Mouse (Mus musculus): Measurements from ENCODE around the gene Cox8a.

Gene Cox8a

GRCm38 (mm10) chr19:7217162-7217925 lies at the start of gene Cox8a:
Gene Cox8a (minus strand): TSS chr19:7217616.
- peak; percentile 96 to 97 for DNase-seq

GRCm38 (mm10) chr19:7266421-7266831 lies 49.0 kb upstream of the Cox8a start:
- DNase-seq, result no peak

GRCm38 (mm10) chr19:7265478-7266191 lies 48.2 kb upstream of the Cox8a start:
- DNase-seq, result peak in 1 of 2 experiments; percentile 47

GRCm38 (mm10) chr19:7264766-7265331 lies 47.4 kb upstream of the Cox8a start:
- peak in 1 of 2 experiments; percentile 57 for DNase-seq

- DNase-seq, result peak; percentile 91
These were observed 46.8 kb upstream of the Cox8a start for GRCm38 (mm10) chr19:7264088-7264765.

- DNase-seq, result no peak
These were observed 45.2 kb upstream of the Cox8a start for GRCm38 (mm10) chr19:7262592-7262991.

- DNase-seq, result no peak
These were observed 44.5 kb upstream of the Cox8a start for GRCm38 (mm10) chr19:7261964-7262363.

- no peak for DNase-seq
These were observed 44.1 kb upstream of the Cox8a start for GRCm38 (mm10) chr19:7261476-7261875.

- DNase-seq, result no peak
These were observed 40.5 kb upstream of the Cox8a start for GRCm38 (mm10) chr19:7257881-7258280.

GRCm38 (mm10) chr19:7246021-7246420 lies 28.6 kb upstream of the Cox8a start:
- no peak for DNase-seq

GRCm38 (mm10) chr19:7240782-7241690 lies 23.6 kb upstream of the Cox8a start, which contains the start of gene Naa40:
Gene Naa40 (minus strand): TSS chr19:7241183.
- peak; percentile 96 to 97 for DNase-seq

- peak in 1 of 2 experiments; percentile 47 for DNase-seq
These were observed 22.9 kb upstream of the Cox8a start for GRCm38 (mm10) chr19:7240291-7240690.

GRCm38 (mm10) chr19:7239574-7239973 lies 22.2 kb upstream of the Cox8a start:
- DNase-seq, result no peak

GRCm38 (mm10) chr19:7236742-7237141 lies 19.3 kb upstream of the Cox8a start:
- DNase-seq, result no peak

GRCm38 (mm10) chr19:7236011-7236410 lies 18.6 kb upstream of the Cox8a start:
- no peak for DNase-seq

GRCm38 (mm10) chr19:7235461-7235860 lies 18.0 kb upstream of the Cox8a start:
- DNase-seq, result no peak

GRCm38 (mm10) chr19:7234537-7235221 lies 17.3 kb upstream of the Cox8a start:
- DNase-seq, result peak; percentile 82 to 85

GRCm38 (mm10) chr19:7226511-7226914 lies 9.1 kb upstream of the Cox8a start:
- no peak for DNase-seq

- peak in 1 of 2 experiments; percentile 40 for DNase-seq
These were observed 7.8 kb upstream of the Cox8a start for GRCm38 (mm10) chr19:7225096-7225690.

- DNase-seq, result no peak
These were observed 6.8 kb upstream of the Cox8a start for GRCm38 (mm10) chr19:7224253-7224652.

GRCm38 (mm10) chr19:7223488-7223887 lies 6.1 kb upstream of the Cox8a start:
- no peak for DNase-seq

Data from kidney, postnatal 4 days (tissue).